Mouse (Mus musculus) lung, postnatal 0 days (tissue): ENCODE measurements around the gene Arsb.

Experiments used
- CTCF ChIP-seq: IDR thresholded peaks from 2 replicates; pipeline ENCODE4 v1.5.1; 2016; ENCODE audit warnings: antibody characterized with exemption, mild to moderate bottlenecking
- EP300 ChIP-seq: IDR thresholded peaks from 2 replicates; pipeline ENCODE4 v1.6.1; 2016; ENCODE audit warnings: antibody characterized with exemption, mild to moderate bottlenecking, control low read depth

DNA sequence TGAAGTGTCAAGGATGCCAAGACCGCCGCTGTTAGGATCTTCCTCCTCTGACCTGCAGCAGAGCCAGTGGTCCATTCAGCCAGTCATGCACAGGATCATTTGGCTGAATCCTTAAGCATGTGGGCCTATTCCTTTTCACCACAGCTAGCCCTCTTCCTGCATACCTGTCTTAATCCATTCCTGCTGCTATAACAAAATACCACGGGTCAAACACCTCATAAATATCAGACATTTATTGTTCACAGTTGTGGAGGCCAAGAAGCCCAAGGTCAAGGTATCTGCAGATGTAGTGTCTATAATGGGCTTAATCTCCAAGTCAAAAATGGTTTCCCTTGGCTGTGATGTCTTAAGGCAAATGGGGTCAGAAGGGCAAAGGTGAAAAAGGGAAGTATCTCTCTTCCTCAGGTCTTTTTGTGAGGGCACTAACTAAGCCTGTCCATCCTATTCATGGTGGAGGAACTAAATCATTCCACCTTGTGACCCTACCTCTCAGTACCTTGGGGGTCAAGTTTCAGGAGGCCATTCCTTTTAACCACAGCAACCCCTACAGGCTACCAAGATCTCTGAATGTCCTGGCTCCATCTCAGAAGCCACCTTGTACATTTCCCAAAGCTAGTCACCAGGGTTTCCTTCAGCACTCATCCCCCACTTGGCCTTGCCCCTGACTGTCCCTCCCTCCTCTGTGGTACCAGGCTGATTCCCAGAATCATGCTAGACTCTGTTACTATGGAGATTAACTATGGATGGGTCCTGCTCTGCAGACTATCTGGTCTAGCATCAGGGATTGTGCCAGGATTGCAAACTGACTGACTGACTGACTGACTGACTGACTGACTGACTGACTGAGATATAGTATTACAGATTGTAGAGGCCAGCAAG is 128.2 kb downstream of the Arsb start:
- TF ChIP-seq CTCF (no peak), EP300 (no peak)
